Mouse (Mus musculus) lung, adult 18-20 months (tissue): ENCODE measurements around the gene Olfr1006.
"Not testable (repeated sequence)": the region's sequence is repeated elsewhere in the genome, so short reads cannot be mapped to it uniquely, and the experiment has no call there.

ENCODE experiments used
- DNase-seq, 2 experiments: peaks; one replicate each; pipeline ENCODE4 v3.0.0; 2022; ENCODE audit warnings: mixed read lengths in 2 of 2

Gene Olfr1006

DNA sequence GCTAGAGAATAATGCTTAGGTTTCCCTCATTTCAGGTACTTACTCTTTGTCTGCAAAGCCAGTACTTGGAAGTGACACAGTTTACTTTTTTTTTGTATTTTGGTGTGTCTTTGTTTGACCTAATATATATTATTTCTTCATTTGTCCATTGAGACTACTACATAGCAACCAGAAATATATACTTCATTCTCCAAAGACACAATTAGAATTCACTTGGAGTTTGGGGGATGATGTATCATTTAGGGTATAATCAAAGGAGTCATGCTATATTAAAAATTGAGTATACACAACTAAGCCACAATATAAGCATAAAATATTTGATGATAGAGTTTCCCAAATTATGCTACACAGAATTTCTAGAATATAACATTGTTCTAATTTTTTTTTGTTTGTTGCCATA, at the start of gene Olfr1006:
Gene Olfr1006, minus strand, starts transcription at position 101 of the 400 bp plus-strand sequence.
- DNase-seq: no peak

DNA sequence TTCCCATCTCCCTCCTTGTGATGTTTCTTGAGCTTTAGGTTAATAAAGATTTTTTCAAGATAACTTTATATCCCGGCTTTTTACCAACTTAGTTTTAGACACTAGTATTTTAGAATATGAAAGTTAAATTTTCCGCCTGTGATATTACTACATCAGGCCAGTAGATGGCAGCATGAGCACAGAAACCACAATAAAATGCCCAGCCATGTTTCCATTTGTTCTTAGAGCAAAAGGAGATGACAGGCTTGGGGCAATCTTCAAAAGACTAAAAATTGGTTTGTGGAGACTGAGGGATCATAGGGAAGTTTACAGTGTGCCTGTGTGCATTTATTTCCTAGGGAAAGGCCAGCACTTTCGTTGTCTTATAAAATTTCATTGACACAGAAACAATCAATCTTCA, 47.2 kb upstream of the Olfr1006 start:
- no peak for DNase-seq

DNA sequence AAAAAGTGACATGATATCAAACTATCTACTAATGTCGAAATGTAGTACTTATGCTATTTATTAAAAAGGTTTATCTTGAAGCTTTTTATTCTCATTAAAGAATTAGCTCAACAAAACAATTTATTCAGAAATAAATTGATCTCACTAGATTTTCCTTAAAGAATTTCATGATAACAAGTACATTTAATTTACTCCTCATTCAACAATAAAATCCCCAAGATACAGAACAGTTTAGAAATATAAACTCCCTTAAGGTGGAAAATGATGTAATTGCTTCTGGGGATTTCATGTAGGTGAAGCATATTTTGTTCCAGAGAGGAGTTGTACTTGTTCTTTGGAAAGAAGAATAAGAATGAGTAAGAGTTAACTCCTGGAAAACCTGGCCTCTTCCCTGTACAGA, 36.6 kb upstream of the Olfr1006 start, which contains the start of gene Olfr1009:
Gene Olfr1009, plus strand, starts transcription at position 301 of the 400 bp plus-strand sequence.
- DNase-seq: no peak

DNA sequence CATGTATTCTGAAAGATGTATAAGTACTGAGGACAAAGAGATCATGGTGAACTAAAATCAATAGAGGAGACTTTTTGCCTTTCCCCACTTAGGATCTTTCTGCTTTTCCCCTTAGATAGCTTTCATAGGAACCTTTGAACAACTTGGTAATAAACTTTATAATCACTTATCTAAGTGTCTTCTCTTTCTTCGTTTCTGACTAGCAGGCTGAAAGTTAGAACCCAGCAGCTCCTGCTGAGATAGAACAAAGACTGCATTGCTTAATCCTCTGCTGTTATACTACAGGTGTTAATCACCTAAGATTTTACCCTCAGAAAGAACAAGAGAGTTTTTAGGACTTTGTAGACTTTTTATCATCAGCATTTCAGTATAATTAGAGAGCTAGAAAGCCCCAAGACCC, 32.6 kb upstream of the Olfr1006 start:
- no peak for DNase-seq

DNA sequence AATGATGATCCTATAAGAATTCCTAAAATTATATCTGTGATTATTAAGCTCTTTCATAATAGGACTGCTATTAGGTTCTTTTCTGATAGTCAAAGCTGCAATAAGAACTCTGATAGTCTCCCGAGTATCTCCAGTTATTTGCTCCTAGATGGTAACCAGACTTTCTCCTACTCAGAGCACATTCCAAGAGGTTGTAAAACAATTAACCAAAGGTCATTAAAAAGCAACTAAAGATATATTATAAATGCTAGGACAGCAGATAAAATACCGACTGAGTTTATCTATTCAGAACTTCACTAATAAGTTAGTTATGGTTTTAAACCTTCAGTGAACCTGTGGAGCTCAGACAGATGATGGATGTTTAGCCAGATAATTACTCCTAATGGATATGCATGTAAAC, 32.1 kb upstream of the Olfr1006 start:
- DNase-seq: not testable (repeated sequence)

DNA sequence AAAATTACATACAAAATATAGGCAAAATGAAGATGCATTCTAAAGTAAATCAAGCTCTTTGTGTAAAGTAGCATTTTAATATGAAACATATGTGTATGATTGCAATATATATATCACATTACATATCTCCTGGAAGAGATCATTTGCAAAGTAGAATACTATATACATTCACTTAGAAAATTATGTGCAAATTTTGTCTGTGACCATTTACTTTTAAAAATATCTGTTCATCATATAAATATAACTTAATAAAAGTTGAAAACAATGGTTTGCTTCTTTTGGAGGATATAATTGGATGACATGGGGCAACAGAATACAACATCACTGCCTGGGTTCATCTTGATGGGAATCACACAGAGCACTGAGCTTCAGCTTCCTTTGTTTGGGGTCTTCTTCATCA, 10.6 kb upstream of the Olfr1006 start, which contains the start of gene Olfr1008:
Gene Olfr1008, plus strand, starts transcription at position 301 of the 400 bp plus-strand sequence.
- no peak for DNase-seq

DNA sequence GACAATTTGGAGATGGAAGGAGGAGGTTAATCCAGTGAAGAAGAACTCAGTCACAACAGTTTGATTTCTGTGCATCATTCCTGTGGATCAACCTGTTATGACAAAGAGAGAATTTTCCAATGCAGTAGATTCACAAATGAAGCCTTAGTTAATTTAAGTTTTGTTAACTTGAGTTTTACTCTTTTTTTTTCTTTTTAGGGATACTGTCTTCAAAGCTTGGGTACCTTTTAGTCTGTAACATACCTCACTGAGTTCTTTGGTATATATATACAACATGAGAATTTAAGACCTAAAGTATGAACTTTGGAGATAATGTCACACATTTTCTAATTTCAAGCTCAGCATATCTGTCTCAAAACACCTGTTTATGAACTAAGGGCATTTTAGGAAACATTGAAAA, 14.2 kb downstream of the Olfr1006 start, which contains the start of gene Olfr154:
Gene Olfr154, minus strand, starts transcription at position 101 of the 400 bp plus-strand sequence.
- DNase-seq: not testable (repeated sequence)

DNA sequence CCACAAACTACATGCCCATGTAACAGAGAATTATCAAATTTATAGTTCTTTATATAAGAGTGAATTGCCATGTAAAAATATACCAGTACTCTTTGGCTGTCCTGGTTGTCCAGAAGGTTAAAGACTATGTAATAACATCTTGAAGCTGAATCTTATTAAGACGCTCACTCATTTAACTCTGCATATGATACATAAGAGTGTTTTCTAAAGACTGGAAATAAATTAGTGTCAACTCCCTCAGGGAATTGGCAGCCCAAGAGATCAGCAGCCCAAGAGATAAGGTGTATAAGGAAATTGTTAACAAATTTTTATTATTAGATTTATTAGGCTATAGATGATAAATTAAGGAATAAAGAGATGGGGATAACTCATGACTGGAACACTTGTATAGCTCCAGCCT, 28.0 kb downstream of the Olfr1006 start, which contains the start of gene Olfr1002:
Gene Olfr1002, minus strand, starts transcription at position 101 of the 400 bp plus-strand sequence.
- DNase-seq: no peak
